Mouse (Mus musculus) heart, embryonic 10.5 days (tissue): Measurements from ENCODE around the gene Dhodh. TPM values are rescaled to one million over a fixed set of nuclear protein-coding genes. Genes with fewer than 3 reads are reported as not detected.

ENCODE experiments used
- DNase-seq: peaks from one replicate; pipeline ENCODE4 v3.0.0-alpha.2; 2017; ENCODE audit warnings: low spot score
- H3K27ac ChIP-seq: fragments of 300-500 bp; sonication (generic); 2 replicates; pipeline ENCODE4 v1.5.1; 2016; ENCODE audit warnings: mild to moderate bottlenecking
- H3K27me3 ChIP-seq: fragments of 300-500 bp; sonication (generic); 2 replicates; pipeline ENCODE4 v1.6.1; 2016; ENCODE audit warnings: mild to moderate bottlenecking; ENCODE audit not compliant: poor library complexity, insufficient read depth, severe bottlenecking
- H3K36me3 ChIP-seq: fragments of 300-500 bp; sonication (generic); 2 replicates; pipeline ENCODE4 v1.6.1; 2016; ENCODE audit warnings: mild to moderate bottlenecking, moderate library complexity
- H3K4me1 ChIP-seq: fragments of 300-500 bp; sonication (generic); 2 replicates; pipeline ENCODE4 v1.6.1; 2016; ENCODE audit warnings: mild to moderate bottlenecking
- H3K4me3 ChIP-seq: fragments of 300-500 bp; sonication (generic); 2 replicates; pipeline ENCODE4 v1.5.1; 2016; ENCODE audit warnings: mild to moderate bottlenecking, moderate library complexity
- H3K9me3 ChIP-seq: fragments of 300-500 bp; sonication (generic); 2 replicates; pipeline ENCODE4 v1.6.1; 2016; ENCODE audit warnings: mild to moderate bottlenecking, moderate library complexity
- WGBS: fragments of 180-500 bp; shearing (Covaris S2); methylation state at CpG from one replicate; pipeline ENCODE4 v1.1.7; 2016; 5-methylcytosine and 5-hydroxymethylcytosine counted together
- polyA plus RNA-seq: library from polyadenylated mRNA; unstranded; fragments of >200 nt; fragmentation: Nextera tagmentation; extraction: Ambion mirVana; gene quantifications from 2 replicates; pipeline ENCODE4 v1.2.1, GENCODE M21; 2016

Gene Dhodh
- polyA plus RNA-seq = 49.0 and 57.1 TPM in 2 replicates

DNA sequence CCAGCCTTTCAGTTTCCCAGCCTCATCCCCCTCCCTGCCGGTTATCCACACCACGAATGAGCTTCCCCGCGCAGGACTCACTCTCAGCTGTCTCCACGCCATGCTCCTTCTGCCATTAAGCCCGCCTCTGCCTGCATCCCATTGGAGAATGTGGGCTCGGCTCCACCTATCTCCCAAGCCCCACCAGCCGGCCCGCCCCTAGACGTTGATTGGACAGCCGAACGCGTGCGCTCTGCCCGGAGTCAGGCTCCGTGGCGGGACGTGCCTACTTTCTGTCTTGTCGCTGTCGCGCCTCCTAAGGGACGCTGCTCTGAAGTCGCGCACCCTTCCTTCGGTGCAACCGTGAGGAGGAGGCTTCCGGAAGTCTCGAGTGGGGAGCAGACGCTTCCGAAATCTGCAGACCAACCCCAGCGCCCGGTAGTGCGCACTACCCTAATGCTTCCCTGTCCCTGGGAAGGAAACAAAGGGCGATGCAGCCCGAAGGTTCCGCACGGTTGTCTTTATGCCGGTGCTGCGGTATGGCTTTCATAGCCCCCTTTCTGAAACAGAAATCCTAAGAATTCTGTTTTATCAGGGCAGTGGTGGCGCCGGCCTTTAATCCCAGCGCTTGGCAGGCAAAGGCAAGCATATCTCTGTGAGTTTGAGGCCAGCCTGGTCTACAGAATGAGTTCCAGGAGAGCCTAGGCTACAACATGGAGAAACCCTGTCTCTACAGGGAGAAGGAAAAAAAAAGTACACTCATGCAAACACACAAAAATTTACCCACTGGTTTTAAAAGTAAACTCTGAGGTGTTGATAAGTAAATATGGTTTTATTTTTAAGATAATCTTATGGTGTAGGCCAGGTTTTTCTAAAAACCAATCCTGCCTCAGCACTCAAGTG is at the start of gene Dhodh:
Gene Dhodh (minus strand): TSS at position 403 of the 882 bp plus-strand sequence.
- WGBS = under 1% methylated on average over 42 of the region's 42 CpGs
- Histone ChIP-seq H3K36me3 (peaks cover 22% of the 10 kb centered on the region), H3K4me3 (peak within 1 kb of the TSS; percentile 69)

GRCm38 (mm10) chr8:109656860-109657259 is 48.4 kb upstream of the Dhodh start:
- no peaks in the 10 kb centered on the region for H3K9me3 ChIP-seq
- H3K4me3 ChIP-seq = no peak overlapping the region
- no peaks in the 10 kb centered on the region for H3K4me1 ChIP-seq
- WGBS = 76% methylated on average over 3 of the region's 3 CpGs
- no peaks in the 10 kb centered on the region for H3K36me3 ChIP-seq
- DNase-seq = no peak
- H3K27me3 ChIP-seq = no peaks in the 10 kb centered on the region
- H3K27ac ChIP-seq = no peak overlapping the region

More for the DNA sequence above, at the start of gene Dhodh:
- H3K9me3 ChIP-seq = no peaks in the 10 kb centered on the region
- H3K27ac ChIP-seq = peak within 1 kb of the TSS; percentile 91
- H3K27me3 ChIP-seq = no peaks in the 10 kb centered on the region
- peak; percentile 99 for DNase-seq
- H3K4me1 ChIP-seq = peaks cover 13% of the 10 kb centered on the region; the same call in 1 of the 2 replicates

- DNase-seq = no peak
- Histone ChIP-seq H3K36me3 (no peaks in the 10 kb centered on the region), H3K27me3 (no peaks in the 10 kb centered on the region), H3K27ac (no peak overlapping the region), H3K9me3 (no peaks in the 10 kb centered on the region), H3K4me1 (no peaks in the 10 kb centered on the region), H3K4me3 (no peak overlapping the region)
- 79% methylated on average over 10 of the region's 10 CpGs for WGBS
These were observed 42.3 kb upstream of the Dhodh start for GRCm38 (mm10) chr8:109650801-109651200.

GRCm38 (mm10) chr8:109648469-109648868 is 40.0 kb upstream of the Dhodh start:
- no peak for DNase-seq
- WGBS = 48% methylated on average over 7 of the region's 7 CpGs
- H3K27ac ChIP-seq = no peak overlapping the region
- no peaks in the 10 kb centered on the region for H3K36me3 ChIP-seq
- H3K4me1 ChIP-seq = no peaks in the 10 kb centered on the region
- no peaks in the 10 kb centered on the region for H3K9me3 ChIP-seq
- no peaks in the 10 kb centered on the region for H3K27me3 ChIP-seq
- H3K4me3 ChIP-seq = no peak overlapping the region

DNA sequence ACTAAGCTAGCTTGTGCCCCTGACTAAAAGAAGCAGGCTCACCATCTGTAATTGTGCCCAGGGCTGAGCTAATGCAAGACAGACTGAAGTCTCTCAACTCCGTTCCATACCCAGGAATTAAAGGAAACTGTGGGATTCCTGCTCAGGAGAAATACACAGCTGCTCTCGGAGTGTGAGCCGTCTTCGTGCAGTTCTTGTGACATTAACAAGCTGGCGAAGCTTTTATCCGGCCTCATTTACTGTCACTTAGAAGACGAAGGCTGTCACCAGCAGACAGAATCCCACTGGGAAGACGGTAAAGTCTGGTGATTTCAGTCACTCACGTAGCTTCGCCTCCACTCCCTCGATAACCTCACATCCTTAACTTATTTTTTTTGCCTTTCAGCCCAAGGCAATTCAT is 38.9 kb upstream of the Dhodh start:
- Histone ChIP-seq H3K27ac (no peak overlapping the region), H3K9me3 (no peaks in the 10 kb centered on the region), H3K4me1 (no peaks in the 10 kb centered on the region), H3K36me3 (no peaks in the 10 kb centered on the region), H3K4me3 (no peak overlapping the region), H3K27me3 (no peaks in the 10 kb centered on the region)
- 72% methylated on average over 11 of the region's 11 CpGs for WGBS
- DNase-seq = no peak

- Histone ChIP-seq H3K36me3 (no peaks in the 10 kb centered on the region), H3K4me3 (no peak overlapping the region), H3K27me3 (0 out of 2 replicates have a peak, but pooled peaks cover 7% of the 10 kb centered on the region), H3K27ac (no peak overlapping the region), H3K9me3 (no peaks in the 10 kb centered on the region), H3K4me1 (no peaks in the 10 kb centered on the region)
- WGBS = 74% methylated on average over 5 of the region's 5 CpGs
- DNase-seq = no peak
These were observed 32.8 kb upstream of the Dhodh start for GRCm38 (mm10) chr8:109641236-109641635.

GRCm38 (mm10) chr8:109640410-109640809 is 31.9 kb upstream of the Dhodh start:
- Histone ChIP-seq H3K4me1 (no peaks in the 10 kb centered on the region), H3K27ac (no peak overlapping the region), H3K9me3 (no peaks in the 10 kb centered on the region), H3K36me3 (no peaks in the 10 kb centered on the region), H3K4me3 (no peak overlapping the region), H3K27me3 (0 out of 2 replicates have a peak, but pooled peaks cover 7% of the 10 kb centered on the region)
- 60% methylated on average over 7 of the region's 7 CpGs for WGBS
- DNase-seq = no peak

DNA sequence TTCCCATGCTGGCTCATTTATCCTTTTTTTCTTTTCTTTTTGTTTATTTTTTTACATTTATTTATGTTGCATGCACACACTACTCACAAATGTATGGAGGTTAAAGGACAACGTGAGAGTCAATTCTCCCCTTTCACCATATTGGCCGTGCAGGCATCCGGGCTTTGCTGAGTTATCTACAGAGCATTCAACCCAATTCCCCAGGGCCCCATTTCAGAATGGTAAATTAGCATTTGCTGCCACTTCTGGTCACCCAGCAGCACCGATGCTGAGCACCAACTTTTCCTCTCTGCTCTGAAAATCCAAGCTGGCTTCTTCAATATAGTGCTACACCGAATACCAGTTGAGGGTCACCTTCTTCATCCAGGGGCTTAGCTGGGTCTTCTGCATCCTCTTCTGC is 30.4 kb upstream of the Dhodh start:
- no peaks in the 10 kb centered on the region for H3K9me3 ChIP-seq
- 86% methylated on average over 5 of the region's 5 CpGs for WGBS
- no peaks in the 10 kb centered on the region for H3K4me1 ChIP-seq
- no peak for DNase-seq
- H3K36me3 ChIP-seq = no peaks in the 10 kb centered on the region
- H3K27me3 ChIP-seq = 0 out of 2 replicates have a peak, but pooled peaks cover 7% of the 10 kb centered on the region
- H3K4me3 ChIP-seq = no peak overlapping the region
- H3K27ac ChIP-seq = no peak overlapping the region

DNA sequence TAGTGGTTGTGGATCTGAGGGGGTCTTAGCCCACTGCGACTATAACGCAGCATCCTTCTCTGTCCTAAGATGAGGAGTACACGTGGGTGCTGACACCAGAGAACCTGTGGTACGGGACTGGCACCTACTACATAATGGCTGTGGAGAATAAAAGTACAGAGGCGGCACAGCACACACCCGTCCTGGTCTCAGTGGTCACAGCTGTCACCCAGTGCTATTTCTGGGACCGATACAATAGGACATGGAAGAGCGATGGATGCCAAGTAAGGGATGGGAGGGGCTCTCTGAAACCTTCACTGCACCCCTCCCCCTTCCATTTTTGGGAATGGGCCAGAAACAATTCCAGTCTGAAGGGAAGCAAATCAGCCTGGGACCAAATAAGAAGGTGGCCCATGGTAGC is 26.7 kb upstream of the Dhodh start:
- no peak overlapping the region for H3K4me3 ChIP-seq
- 0 out of 2 replicates have a peak, but pooled peaks cover 7% of the 10 kb centered on the region for H3K27me3 ChIP-seq
- H3K4me1 ChIP-seq = no peaks in the 10 kb centered on the region
- no peak overlapping the region for H3K27ac ChIP-seq
- no peak for DNase-seq
- 84% methylated on average over 8 of the region's 8 CpGs for WGBS
- no peaks in the 10 kb centered on the region for H3K9me3 ChIP-seq
- no peaks in the 10 kb centered on the region for H3K36me3 ChIP-seq

- H3K36me3 ChIP-seq = no peaks in the 10 kb centered on the region
- no peaks in the 10 kb centered on the region for H3K27me3 ChIP-seq
- no peaks in the 10 kb centered on the region for H3K4me1 ChIP-seq
- no peaks in the 10 kb centered on the region for H3K9me3 ChIP-seq
- DNase-seq = no peak
- WGBS = 75% methylated on average over 5 of the region's 5 CpGs
- no peak overlapping the region for H3K27ac ChIP-seq
- H3K4me3 ChIP-seq = no peak overlapping the region
These were observed 24.0 kb upstream of the Dhodh start for GRCm38 (mm10) chr8:109632498-109632897.

DNA sequence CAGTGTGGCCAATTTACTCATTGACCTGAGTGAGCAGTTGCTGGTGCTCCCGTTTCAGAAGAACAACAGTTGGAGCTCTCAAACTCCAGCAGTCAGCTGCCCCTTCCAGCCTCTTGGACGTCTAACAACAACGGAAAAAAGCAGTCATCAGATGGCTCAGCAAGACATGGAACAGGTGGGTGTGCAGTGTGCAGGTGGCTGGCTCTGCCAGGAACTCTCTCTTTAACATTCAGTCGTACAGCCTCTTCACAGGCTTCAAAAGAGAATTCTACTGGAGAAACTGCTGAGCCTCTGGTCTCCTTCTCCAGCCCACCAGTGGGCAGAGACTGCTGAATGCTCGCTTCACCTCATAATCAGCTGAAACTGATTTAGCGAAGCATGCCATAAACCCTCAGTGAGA is 20.2 kb upstream of the Dhodh start:
- H3K27me3 ChIP-seq = no peaks in the 10 kb centered on the region
- no peaks in the 10 kb centered on the region for H3K9me3 ChIP-seq
- WGBS = 67% methylated on average over 6 of the region's 6 CpGs
- no peaks in the 10 kb centered on the region for H3K36me3 ChIP-seq
- no peak overlapping the region for H3K4me3 ChIP-seq
- H3K4me1 ChIP-seq = no peaks in the 10 kb centered on the region
- no peak overlapping the region for H3K27ac ChIP-seq
- no peak for DNase-seq

DNA sequence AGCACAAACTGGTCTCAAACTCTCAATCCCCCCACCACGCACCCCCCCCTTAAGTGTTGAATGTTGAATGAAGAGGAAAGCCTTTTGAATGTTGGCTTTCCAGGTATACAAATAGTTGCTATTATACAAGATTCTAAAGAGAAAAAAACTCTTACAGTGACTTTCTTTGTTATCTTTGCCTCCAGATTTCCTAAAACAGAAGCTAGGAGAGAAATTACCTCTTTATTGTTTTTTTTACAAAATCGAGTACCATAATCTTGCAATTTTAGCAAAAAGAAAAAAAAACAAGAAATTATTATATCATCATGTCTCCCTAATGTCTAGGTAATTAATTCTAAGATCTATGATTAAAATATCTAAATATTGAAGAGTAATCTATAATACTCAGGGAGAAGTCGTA is 7.1 kb upstream of the Dhodh start:
- Histone ChIP-seq H3K27me3 (no peaks in the 10 kb centered on the region), H3K4me1 (no peaks in the 10 kb centered on the region), H3K27ac (no peak overlapping the region), H3K4me3 (no peak overlapping the region), H3K36me3 (no peaks in the 10 kb centered on the region), H3K9me3 (no peaks in the 10 kb centered on the region)
- WGBS = 78% methylated on average over 3 of the region's 3 CpGs
- DNase-seq = no peak
